Mouse (Mus musculus): Measurements from ENCODE around the gene Csrnp1. TPM values are rescaled to one million over a fixed set of nuclear protein-coding genes. Genes with fewer than 3 reads are reported as not detected.
A peak's percentile ranks its signal among the peaks of the same experiment; 100 is the strongest.

Csrnp1 gene
- total RNA-seq, 2 experiments from 2014 or later: 1.9 to 2.5 TPM

DNA sequence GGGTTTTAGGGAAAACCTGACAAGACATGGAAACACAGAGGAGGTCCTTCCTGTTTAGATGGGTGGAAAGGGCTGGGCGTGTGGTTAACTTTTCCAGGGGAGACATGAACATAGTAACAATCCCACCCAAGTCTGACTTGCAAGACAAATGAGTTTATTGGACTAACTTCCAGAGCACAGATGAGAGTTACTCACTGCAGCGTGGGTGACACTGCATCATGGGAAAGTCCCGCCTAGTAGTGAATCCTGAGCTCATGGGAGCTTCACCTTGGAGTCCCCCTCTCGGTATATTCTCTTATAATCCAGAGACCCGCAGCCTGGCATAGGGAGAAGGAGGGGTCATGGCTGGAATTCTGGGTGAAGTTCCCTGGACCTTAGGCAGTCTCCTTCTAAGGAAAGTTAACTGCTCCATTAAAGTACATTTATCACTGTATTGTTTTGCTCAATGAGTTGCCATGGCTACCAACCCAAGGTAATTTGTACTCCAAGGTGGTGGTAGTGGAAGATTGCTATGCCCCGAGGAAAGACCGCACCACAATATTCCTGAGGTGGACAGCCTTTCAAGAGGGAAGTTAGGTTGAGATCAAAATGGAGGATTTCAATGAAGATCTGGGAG lies 24.9 kb upstream of the Csrnp1 start:
- intact Hi-C loops (cut with DNase I; ENCODE audit: low total_unique reads): no loop called here
- DNase-seq: no peak

DNA sequence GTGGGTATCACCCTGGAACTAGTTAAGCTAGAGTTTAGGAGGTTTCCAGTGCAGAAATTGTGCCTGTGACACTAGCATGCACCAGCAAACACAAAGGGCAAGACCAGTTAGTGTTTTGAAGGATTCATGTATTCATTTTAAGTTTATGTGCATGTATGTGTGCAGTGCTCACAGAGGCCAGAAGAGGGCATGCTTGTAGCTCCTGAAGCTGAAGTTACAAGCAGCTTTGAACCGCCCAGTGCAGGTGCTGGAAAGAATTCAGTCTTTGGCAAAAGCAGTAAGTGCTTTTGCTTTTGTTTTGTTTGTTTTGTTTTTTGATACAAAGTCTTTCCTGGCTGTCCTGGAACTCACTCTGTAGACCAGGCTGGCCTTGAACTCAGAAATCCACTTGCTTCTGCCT lies 23.4 kb upstream of the Csrnp1 start:
- intact Hi-C loops (cut with DNase I; ENCODE audit: low total_unique reads): no loop called here
- DNase-seq: no peak

DNA sequence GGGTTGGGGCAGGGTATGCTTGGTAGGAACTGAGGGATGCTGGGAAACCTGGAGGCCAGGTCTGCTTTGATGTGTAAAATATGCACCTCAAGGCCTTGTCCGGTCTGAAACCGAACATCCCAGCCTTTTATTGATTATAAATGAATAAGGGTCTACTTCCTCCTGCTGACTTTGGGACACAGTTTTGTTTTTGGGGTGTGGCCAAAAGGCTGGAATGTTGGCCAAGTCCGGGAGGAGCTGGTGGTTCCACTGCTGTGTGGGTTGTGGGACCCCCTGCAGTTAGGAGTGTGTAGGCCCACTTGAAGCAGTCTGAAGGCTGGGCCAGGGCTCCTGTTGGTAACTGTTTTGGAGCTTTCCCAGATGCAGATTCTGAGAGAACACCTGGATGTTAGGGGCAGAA lies 21.5 kb upstream of the Csrnp1 start:
- DNase-seq: no peak
- intact Hi-C loops (cut with DNase I; ENCODE audit: low total_unique reads): no loop called here

DNA sequence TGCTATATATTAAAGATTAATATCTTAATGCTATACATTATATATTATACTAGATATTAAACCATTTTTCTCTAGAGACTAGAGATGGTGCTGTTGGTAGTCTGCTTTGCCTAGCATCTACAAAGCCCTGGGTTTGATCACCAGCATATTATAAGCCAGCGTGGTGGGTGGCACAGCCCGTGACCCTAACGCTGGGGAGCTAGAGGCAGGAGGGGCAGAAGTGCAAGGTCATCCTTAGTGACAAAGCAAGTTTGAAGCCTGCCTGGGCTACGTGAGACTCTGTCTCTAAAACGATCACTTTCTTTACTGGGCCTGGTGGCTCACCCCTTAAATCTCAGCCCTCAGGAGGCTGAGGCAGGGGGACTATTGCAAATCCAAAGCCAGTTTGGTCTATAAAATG lies 18.4 kb upstream of the Csrnp1 start:
- intact Hi-C loops (cut with DNase I; ENCODE audit: low total_unique reads): no loop called here
- DNase-seq: no peak

DNA sequence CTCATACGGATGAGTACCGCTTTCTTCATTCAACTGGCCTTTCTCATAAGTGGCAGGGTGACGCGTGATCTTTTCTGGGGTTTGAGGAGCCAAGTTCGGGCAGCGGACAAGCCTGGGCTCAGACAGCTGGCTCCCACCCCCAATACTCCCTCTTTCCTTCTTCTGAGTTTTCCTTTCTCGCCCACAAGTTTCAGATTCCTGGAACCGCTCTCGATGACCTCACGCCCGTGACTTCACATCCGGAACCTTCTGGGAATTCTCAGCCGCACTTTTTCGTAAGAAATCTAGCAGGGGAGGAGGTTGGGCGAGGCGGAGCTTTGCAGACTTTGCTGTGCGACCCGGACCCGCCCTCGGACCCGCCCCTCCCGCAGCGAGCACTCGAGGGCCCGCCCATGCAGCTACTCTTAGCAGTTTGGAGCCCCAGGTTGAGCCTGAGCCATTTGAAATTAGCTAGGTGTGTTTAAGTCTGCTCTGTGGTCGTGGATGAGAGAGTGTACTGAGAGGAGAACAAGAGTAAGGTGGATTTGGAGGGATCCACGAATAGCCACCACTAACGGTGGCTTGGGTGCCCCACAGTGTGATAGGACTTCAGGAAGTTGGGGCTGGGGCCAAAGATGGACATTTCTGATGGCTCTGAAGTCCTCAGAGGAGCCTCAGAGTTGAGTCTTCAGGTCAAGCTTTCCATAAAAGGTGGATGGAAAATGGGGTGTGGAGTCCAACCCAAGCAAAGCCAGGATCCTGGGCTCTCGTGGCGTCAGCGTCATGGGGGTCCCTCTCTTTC lies 17.7 kb upstream of the Csrnp1 start:
- intact Hi-C loops (cut with DNase I; ENCODE audit: low total_unique reads): no loop called here
- peak; percentile 80 for DNase-seq

DNA sequence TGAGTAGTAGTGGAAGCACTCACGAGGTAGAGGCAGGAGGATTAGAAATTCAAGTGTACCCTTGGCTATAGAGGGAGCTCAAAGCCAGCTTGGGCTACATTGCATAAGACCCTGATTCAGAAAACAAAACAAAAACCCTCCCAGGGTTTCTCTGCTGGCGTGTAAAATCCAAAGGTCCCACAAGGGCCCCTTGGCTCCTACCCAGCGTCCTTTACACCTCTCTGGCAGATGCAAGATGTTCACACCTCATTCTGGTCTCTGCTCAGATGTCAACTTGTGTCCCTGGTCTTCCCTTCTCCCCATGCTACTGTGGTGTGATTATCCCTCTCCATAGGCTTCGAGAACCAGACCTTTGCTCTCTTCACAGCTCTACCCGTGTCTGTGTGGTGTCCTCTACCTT lies 16.3 kb upstream of the Csrnp1 start:
- intact Hi-C loops (cut with DNase I; ENCODE audit: low total_unique reads): no loop called here
- DNase-seq: no peak

GRCm38 (mm10) chr9:119999636-120000035 lies 15.2 kb upstream of the Csrnp1 start:
- intact Hi-C loops (cut with DNase I; ENCODE audit: low total_unique reads): no loop called here
- peak; percentile 58 for DNase-seq

GRCm38 (mm10) chr9:119998776-119999175 lies 14.3 kb upstream of the Csrnp1 start:
- intact Hi-C loops (cut with DNase I; ENCODE audit: low total_unique reads): no loop called here

DNA sequence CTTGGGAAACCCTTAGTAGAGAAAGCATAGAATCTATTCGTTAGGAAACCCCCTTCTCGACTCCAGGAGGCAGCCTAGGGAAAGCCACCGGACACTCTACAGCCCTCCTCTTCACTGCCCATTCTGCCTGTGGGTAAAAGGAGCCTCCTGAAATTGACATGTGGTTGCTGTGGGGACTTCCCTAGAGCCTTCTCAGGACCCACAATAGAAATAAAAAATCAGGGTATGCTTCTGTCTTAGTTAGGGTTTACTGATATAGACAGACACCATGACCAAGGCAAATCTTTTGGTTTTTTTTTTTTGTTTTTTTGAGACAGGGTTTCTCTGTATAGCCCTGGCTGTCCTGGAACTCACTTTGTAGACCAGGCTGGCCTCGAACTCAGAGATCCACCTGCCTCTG lies 11.6 kb upstream of the Csrnp1 start:
- no peak for DNase-seq
- intact Hi-C loops (cut with DNase I; ENCODE audit: low total_unique reads): no loop called here

More at GRCm38 (mm10) chr9:119998776-119999175, 14.3 kb upstream of the Csrnp1 start:
- no peak for DNase-seq

DNA sequence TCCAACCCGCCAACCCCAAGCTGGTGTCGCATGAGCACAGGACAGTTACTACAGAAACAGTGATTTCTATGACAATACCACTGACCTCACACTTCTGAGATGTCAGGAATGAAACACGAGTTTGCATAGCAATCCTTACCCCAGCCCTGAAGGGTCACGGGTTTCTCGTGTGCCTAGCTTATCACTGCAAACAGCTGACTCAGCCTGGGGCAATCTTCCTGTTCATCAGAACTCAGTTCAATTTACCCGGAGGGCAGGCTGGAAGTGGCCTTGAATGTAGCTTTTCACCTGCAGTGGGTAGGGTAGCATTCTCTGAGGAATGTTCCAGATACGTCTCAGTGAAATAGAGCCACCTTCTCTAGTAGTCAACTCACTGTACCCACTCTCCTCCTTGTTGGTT lies 9.7 kb upstream of the Csrnp1 start:
- DNase-seq: no peak
- intact Hi-C loops (cut with DNase I; ENCODE audit: low total_unique reads): no loop called here

DNA sequence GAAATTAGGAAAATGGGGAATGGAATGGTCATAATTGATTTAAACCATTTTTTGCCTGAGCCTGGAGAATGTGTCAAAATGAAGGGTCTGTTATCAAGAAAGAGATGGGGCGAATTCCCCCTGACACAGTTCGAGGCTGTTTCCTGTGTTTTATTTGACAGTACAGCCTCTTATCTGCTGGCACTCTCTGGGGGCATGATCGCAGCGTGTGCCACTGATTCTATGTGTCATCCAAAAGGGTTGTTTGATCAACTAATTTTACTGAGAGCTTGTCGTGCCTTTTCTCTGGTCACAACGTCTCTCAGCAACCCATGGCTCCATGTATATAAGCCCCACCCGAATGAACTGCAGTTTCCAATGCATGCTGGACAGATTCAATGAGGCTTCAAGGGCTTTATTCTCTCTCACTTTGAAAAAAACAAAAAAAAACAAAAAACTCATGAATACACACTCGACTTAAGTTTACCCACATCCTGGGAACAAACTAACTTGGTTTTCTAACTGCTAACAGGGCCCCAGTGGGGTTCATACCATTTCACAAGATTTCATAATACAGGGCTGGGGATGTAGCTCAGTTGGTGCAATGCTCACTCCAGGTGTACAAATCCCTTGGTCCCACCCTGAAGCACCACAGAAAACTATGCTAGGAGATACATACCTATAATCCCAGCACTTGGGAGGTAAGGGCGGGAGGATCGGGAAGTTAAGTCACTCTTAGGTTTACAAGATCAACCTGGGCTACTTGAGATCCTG lies 8.8 kb upstream of the Csrnp1 start:
- no peak for DNase-seq
- intact Hi-C loops (cut with DNase I; ENCODE audit: low total_unique reads): no loop called here

DNA sequence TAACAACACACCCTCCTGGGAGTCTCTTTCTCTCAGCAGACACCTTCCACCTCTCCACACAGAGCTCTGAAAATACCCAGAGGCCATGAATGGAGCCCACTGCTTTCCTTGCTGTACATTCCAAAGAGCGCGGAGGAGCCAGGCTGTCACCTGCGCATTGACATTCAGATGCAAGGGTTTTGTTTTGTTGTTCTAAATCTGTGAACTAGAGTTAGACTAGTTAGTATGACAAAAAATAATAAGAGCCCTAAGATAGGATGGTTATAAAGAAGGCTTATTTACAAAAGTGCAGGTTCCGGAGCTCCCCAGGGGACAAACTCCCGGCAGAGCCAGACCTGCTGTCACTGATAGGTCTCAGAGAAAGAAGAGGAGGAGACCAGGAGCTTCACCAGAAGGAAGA lies 6.9 kb upstream of the Csrnp1 start:
- intact Hi-C loops (cut with DNase I; ENCODE audit: low total_unique reads): no loop called here
- DNase-seq: no peak

DNA sequence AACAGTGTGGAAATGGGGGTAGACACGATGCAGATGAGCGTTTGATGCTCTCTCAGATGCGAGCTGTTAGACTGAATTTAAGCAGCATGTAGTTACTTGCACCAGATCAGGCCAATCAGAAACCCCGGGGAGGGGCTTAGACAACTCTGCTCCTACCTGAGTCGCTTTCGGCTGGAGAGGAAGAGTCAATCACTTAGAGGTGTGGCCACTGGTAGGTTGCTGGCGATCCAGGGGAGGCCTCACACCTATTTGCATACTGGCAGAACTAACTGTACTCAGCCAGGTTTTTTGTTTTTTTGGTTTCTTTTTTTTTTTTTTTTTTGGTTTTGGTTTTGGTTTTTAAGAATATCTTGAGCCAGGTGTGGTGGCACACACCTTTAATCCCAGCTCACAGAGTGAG lies 3.8 kb upstream of the Csrnp1 start:
- intact Hi-C loops (cut with DNase I; ENCODE audit: low total_unique reads): no loop called here

GRCm38 (mm10) chr9:119985881-119986574 lies 1.6 kb upstream of the Csrnp1 start:
- intact Hi-C loops (cut with DNase I; ENCODE audit: low total_unique reads): no loop called here
- no peak for DNase-seq

More for the DNA sequence above, 3.8 kb upstream of the Csrnp1 start:
- no peak for DNase-seq

DNA sequence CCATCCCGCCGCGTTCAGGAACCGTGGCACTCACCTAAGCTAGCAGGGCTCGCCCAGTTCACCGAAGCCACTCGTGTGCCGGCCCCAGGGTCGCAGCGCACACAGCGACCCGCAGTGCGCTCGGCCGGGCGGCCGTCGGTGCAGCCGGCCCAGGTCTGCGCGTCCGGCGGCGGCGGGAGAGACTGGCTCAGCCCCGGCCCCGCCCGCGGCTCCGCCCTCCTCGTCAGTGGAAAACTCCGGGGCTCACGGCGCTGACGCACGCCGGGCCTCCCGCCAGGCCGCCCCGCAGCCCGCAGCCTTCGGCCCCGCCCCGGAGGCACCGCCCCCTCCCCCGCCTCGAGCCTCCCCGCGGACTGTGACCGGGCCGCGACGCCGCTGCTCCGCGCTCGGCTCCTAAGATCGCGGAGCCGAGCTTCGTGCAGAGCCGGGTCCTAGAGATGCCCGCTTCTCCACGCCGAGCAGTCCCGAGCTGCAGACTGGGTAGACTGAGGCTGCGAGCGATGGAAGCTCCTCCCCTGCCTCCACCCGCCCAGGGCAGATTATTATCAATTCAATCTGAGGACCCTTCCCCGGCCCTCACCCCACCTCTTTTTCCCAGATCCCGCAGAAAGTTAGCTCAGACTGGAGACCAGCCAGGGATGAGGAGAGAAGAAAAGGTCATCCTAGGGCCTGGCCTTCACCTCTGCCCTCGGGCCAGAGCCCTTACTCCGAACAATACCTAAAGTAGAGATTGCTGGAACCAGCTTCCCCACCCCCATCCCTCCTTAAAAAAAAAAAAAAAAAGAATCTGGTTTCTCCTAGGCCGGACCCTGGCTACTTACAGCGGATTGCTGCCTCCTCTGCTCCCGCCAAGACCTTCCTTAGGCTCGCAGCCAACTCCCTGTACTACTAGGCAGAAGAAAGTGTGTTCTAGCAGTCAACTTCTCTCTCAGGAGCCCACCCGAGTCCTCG lies 598 bp downstream of the Csrnp1 start:
- peak; percentile 91 for DNase-seq
- intact Hi-C loops (cut with DNase I; ENCODE audit: low total_unique reads): no loop called here

DNA sequence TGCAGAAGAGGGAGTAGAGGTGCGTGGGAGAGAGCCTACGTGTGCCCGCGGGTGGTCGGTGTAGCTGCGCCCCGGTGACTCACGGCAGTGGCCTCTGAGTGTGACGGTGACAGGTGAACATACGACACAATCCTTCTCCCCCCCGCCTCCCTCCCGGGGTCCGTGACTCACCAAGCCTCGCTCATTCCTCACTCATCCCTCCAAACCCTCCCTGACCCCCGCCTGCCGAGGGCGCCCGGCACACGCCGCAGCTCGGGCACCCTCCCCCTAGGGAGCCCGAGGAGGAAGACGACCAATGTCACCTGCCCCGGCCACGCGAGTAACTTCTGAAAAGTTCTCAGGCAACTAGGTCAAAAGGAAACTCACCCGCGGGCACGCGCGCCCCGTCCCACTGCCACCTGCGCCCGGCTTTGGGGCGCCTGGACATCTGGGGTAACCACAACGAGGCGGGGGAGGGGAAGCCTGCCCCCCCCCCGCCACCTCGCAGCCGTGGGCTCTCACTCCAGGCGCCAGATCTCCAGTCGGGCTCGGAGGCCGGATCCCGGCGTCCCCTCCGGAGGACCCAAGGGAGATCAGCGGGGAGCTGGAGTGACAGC lies 1.4 kb downstream of the Csrnp1 start:
- DNase-seq: peak; percentile 40
- intact Hi-C loops (cut with DNase I; ENCODE audit: low total_unique reads): no loop called here

GRCm38 (mm10) chr9:119982241-119982811 lies 2.1 kb downstream of the Csrnp1 start:
- peak; percentile 42 for DNase-seq
- intact Hi-C loops (cut with DNase I; ENCODE audit: low total_unique reads): no loop called here

Data from gastrocnemius, postnatal 14 days (tissue).